Mouse (Mus musculus) liver, postnatal 0 days (tissue): ENCODE data around the gene Fgr.

Experiments used
- CTCF ChIP-seq: sonication (generic); IDR thresholded peaks from 2 replicates; pipeline ENCODE4 v1.5.1; 2016; ENCODE audit warnings: antibody characterized with exemption, low read depth
- EP300 ChIP-seq: IDR thresholded peaks from 2 replicates; pipeline ENCODE4 v1.6.1; 2016; ENCODE audit warnings: antibody characterized with exemption, low read depth, mild to moderate bottlenecking

DNA sequence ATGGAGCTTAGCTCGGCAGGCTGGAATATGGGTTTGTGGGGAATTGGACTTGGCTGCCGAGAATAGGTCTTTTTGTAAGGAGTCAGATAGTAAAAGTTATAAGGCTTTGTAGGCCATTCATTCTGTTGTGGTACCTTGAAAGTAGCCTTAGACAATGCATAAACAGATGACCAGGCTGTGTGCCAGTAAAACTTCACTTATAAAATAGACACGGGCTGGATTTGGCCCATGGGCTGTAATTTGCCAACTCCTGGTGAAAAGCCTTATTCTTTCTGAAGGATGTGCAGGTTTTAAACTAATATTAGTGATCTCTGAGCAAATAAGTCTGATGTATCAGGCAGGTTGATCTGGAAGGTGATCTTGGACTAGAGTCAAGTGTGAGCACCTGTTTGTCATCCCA lies 62.1 kb downstream of the Fgr start:
- TF ChIP-seq CTCF (no peak), EP300 (no peak)
